Mouse (Mus musculus) heart, embryonic 13.5 days (tissue): ENCODE data around the gene Rcor2. TPM values are rescaled to one million over a fixed set of nuclear protein-coding genes. Genes with fewer than 3 reads are reported as not detected.

Experiments
- ATAC-seq: fragments of 200-750 bp; cut with Nextera tagmentation; 2 replicates; pipeline ENCODE4 v1.8.0; 2017; ENCODE audit warnings: moderate TSS enrichment; ENCODE audit not compliant: insufficient number of reproducible peaks, low FRiP score, low TSS enrichment; ENCODE audit errors: extremely low read depth
- H3K27ac ChIP-seq: fragments of 300-500 bp; sonication (generic); replicated peaks from 2 replicates; pipeline ENCODE4 v1.5.1; 2015; ENCODE audit warnings: moderate library complexity, mild to moderate bottlenecking, inconsistent platforms
- H3K27me3 ChIP-seq: fragments of 300-500 bp; sonication (generic); replicated peaks from 2 replicates; pipeline ENCODE4 v1.6.1; 2015; ENCODE audit warnings: mild to moderate bottlenecking, inconsistent platforms
- H3K36me3 ChIP-seq: fragments of 300-500 bp; sonication (generic); 2 replicates; pipeline ENCODE4 v1.6.1; 2015; ENCODE audit warnings: mild to moderate bottlenecking, inconsistent platforms
- H3K4me1 ChIP-seq: fragments of 300-500 bp; sonication (generic); 2 replicates; pipeline ENCODE4 v1.6.1; 2015; ENCODE audit warnings: inconsistent platforms
- H3K4me2 ChIP-seq: fragments of 300-500 bp; sonication (generic); 2 replicates; pipeline ENCODE4 v1.6.1; 2015; ENCODE audit warnings: inconsistent platforms, mild to moderate bottlenecking, moderate library complexity
- H3K4me3 ChIP-seq: fragments of 300-500 bp; sonication (generic); 2 replicates; pipeline ENCODE4 v1.5.1; 2015; ENCODE audit warnings: moderate library complexity, mild to moderate bottlenecking, inconsistent platforms
- H3K9ac ChIP-seq: fragments of 300-500 bp; sonication (generic); 2 replicates; pipeline ENCODE4 v1.6.1; 2015; ENCODE audit warnings: inconsistent platforms, mild to moderate bottlenecking, moderate library complexity
- H3K9me3 ChIP-seq: fragments of 300-500 bp; sonication (generic); 2 replicates; pipeline ENCODE4 v1.6.1; 2016; ENCODE audit warnings: inconsistent platforms
- WGBS: fragments of 180-500 bp; shearing (Covaris S2); methylation state at CpG from one replicate; pipeline ENCODE4 v1.1.7; 2015; ENCODE audit warnings: mixed read lengths; 5-methylcytosine and 5-hydroxymethylcytosine counted together
- polyA plus RNA-seq: library from polyadenylated mRNA; unstranded; fragments of >200 nt; fragmentation: Nextera tagmentation; extraction: Ambion mirVana; gene quantifications from 2 replicates; pipeline ENCODE4 v1.2.1, GENCODE M21; 2015

Gene Rcor2
- polyA plus RNA-seq, 1 experiment from 2014 or later: 12.7 TPM

GRCm38 (mm10) chr19:7236742-7237141 is 30.4 kb upstream of the Rcor2 start:
- Histone ChIP-seq H3K36me3 (peaks cover 68% of the 10 kb centered on the region), H3K9ac (no peak overlapping the region)
- 77% methylated on average over 4 of the region's 4 CpGs for WGBS

GRCm38 (mm10) chr19:7239574-7239973 is 27.6 kb upstream of the Rcor2 start:
- Histone ChIP-seq H3K36me3 (peaks cover 40% of the 10 kb centered on the region), H3K9me3 (no peaks in the 10 kb centered on the region), H3K4me2 (peak overlapping the region; percentile 91), H3K27me3 (no peaks in the 10 kb centered on the region), H3K9ac (peak overlapping the region; percentile 96), H3K27ac (peak overlapping the region; percentile 90; the same call in 1 of the 2 replicates), H3K4me3 (peak overlapping the region; percentile 65), H3K4me1 (peaks cover 27% of the 10 kb centered on the region)
- 84% methylated on average over 3 of the region's 3 CpGs for WGBS
- no peak for ATAC-seq

More at GRCm38 (mm10) chr19:7236742-7237141, 30.4 kb upstream of the Rcor2 start:
- no peak overlapping the region for H3K27ac ChIP-seq
- H3K4me2 ChIP-seq: no peak overlapping the region
- peaks cover 27% of the 10 kb centered on the region for H3K4me1 ChIP-seq
- H3K27me3 ChIP-seq: no peaks in the 10 kb centered on the region
- no peak overlapping the region for H3K4me3 ChIP-seq
- ATAC-seq: no peak
- no peaks in the 10 kb centered on the region for H3K9me3 ChIP-seq

- peak overlapping the region; percentile 90 for H3K27ac ChIP-seq
- H3K9ac ChIP-seq: peak overlapping the region; percentile 96
- H3K4me3 ChIP-seq: peak overlapping the region; percentile 65
- H3K9me3 ChIP-seq: no peaks in the 10 kb centered on the region
- peaks cover 27% of the 10 kb centered on the region for H3K4me1 ChIP-seq
- no peaks in the 10 kb centered on the region for H3K27me3 ChIP-seq
- H3K36me3 ChIP-seq: peaks cover 37% of the 10 kb centered on the region
- no peak for ATAC-seq
- H3K4me2 ChIP-seq: peak overlapping the region; percentile 91
- 2% methylated on average over 13 of the region's 13 CpGs for WGBS
Measured at GRCm38 (mm10) chr19:7240291-7240690, 26.8 kb upstream of the Rcor2 start.

GRCm38 (mm10) chr19:7240782-7241690 is 26.1 kb upstream of the Rcor2 start, which contains the start of gene Naa40:
Gene Naa40, minus strand, starts transcription at chr19:7241183.
- Histone ChIP-seq H3K4me2 (peak within 1 kb of the TSS; percentile 91), H3K4me3 (peak within 1 kb of the TSS; percentile 65), H3K9me3 (no peaks in the 10 kb centered on the region), H3K27ac (peak within 1 kb of the TSS; percentile 90), H3K4me1 (peaks cover 27% of the 10 kb centered on the region), H3K9ac (peak within 1 kb of the TSS; percentile 96), H3K36me3 (peaks cover 30% of the 10 kb centered on the region), H3K27me3 (no peaks in the 10 kb centered on the region)
- under 1% methylated on average over 80 of the region's 80 CpGs for whole genome bisulfite sequencing
- peak; percentile 92 for ATAC-seq

- WGBS: 65% methylated on average over 3 of the region's 3 CpGs
- Histone ChIP-seq H3K4me2 (no peak overlapping the region), H3K36me3 (no peaks in the 10 kb centered on the region), H3K9ac (no peak overlapping the region), H3K9me3 (no peaks in the 10 kb centered on the region), H3K4me3 (no peak overlapping the region), H3K27me3 (no peaks in the 10 kb centered on the region), H3K4me1 (peaks cover 3% of the 10 kb centered on the region), H3K27ac (no peak overlapping the region)
- no peak for ATAC-seq
Measured at GRCm38 (mm10) chr19:7246021-7246420, 21.1 kb upstream of the Rcor2 start.

- Histone ChIP-seq H3K27ac (no peak overlapping the region), H3K27me3 (no peaks in the 10 kb centered on the region), H3K9ac (no peak overlapping the region), H3K4me2 (no peak overlapping the region), H3K9me3 (peaks cover 7% of the 10 kb centered on the region; the same call in 1 of the 2 replicates), H3K4me1 (no peaks in the 10 kb centered on the region), H3K36me3 (no peaks in the 10 kb centered on the region), H3K4me3 (no peak overlapping the region)
- WGBS: 72% methylated on average over 5 of the region's 5 CpGs
- no peak for ATAC-seq
Measured at GRCm38 (mm10) chr19:7257881-7258280, 9.2 kb upstream of the Rcor2 start.

GRCm38 (mm10) chr19:7261476-7261875 is 5.6 kb upstream of the Rcor2 start:
- Histone ChIP-seq H3K9ac (no peak overlapping the region), H3K27me3 (no peaks in the 10 kb centered on the region), H3K4me2 (no peak overlapping the region), H3K4me1 (peaks cover 27% of the 10 kb centered on the region), H3K4me3 (no peak overlapping the region), H3K27ac (no peak overlapping the region), H3K36me3 (no peaks in the 10 kb centered on the region), H3K9me3 (peaks cover 7% of the 10 kb centered on the region; the same call in 1 of the 2 replicates)
- 79% methylated on average over 1 of the region's 1 CpGs for WGBS
- no peak for ATAC-seq

GRCm38 (mm10) chr19:7261964-7262363 is 5.2 kb upstream of the Rcor2 start:
- ATAC-seq: no peak
- Histone ChIP-seq H3K4me3 (no peak overlapping the region), H3K27ac (no peak overlapping the region), H3K4me2 (no peak overlapping the region), H3K9me3 (peaks cover 7% of the 10 kb centered on the region; the same call in 1 of the 2 replicates), H3K4me1 (peaks cover 31% of the 10 kb centered on the region), H3K27me3 (no peaks in the 10 kb centered on the region), H3K36me3 (no peaks in the 10 kb centered on the region), H3K9ac (no peak overlapping the region)
- 85% methylated on average over 3 of the region's 3 CpGs for WGBS

GRCm38 (mm10) chr19:7262592-7262991 is 4.5 kb upstream of the Rcor2 start:
- no peaks in the 10 kb centered on the region for H3K27me3 ChIP-seq
- no peak overlapping the region for H3K4me2 ChIP-seq
- H3K27ac ChIP-seq: no peak overlapping the region
- H3K9me3 ChIP-seq: peaks cover 7% of the 10 kb centered on the region; the same call in 1 of the 2 replicates
- WGBS: 76% methylated on average over 1 of the region's 1 CpGs
- ATAC-seq: no peak
- no peaks in the 10 kb centered on the region for H3K36me3 ChIP-seq
- peaks cover 38% of the 10 kb centered on the region for H3K4me1 ChIP-seq
- H3K4me3 ChIP-seq: no peak overlapping the region
- H3K9ac ChIP-seq: no peak overlapping the region

- H3K36me3 ChIP-seq: no peaks in the 10 kb centered on the region
- peak overlapping the region; percentile 72 for H3K9ac ChIP-seq
- H3K27ac ChIP-seq: peak overlapping the region; percentile 97
- 17% methylated on average over 9 of the region's 9 CpGs for WGBS
- ATAC-seq: no peak
- no peaks in the 10 kb centered on the region for H3K27me3 ChIP-seq
- H3K9me3 ChIP-seq: peaks cover 7% of the 10 kb centered on the region; the same call in 1 of the 2 replicates
- peak overlapping the region; percentile 1; the same call in 1 of the 2 replicates for H3K4me3 ChIP-seq
- H3K4me2 ChIP-seq: peak overlapping the region; percentile 32
- H3K4me1 ChIP-seq: peaks cover 45% of the 10 kb centered on the region
Measured at GRCm38 (mm10) chr19:7264088-7264765, 2.9 kb upstream of the Rcor2 start.

GRCm38 (mm10) chr19:7264766-7265331 is 2.3 kb upstream of the Rcor2 start:
- WGBS: 20% methylated on average over 6 of the region's 6 CpGs

More at GRCm38 (mm10) chr19:7264766-7265331, 2.3 kb upstream of the Rcor2 start:
- Histone ChIP-seq H3K9me3 (peaks cover 7% of the 10 kb centered on the region; the same call in 1 of the 2 replicates), H3K27me3 (no peaks in the 10 kb centered on the region), H3K27ac (peak overlapping the region; percentile 97), H3K36me3 (no peaks in the 10 kb centered on the region), H3K4me1 (peaks cover 51% of the 10 kb centered on the region), H3K4me3 (peak overlapping the region; percentile 1; the same call in 1 of the 2 replicates), H3K4me2 (peak overlapping the region; percentile 32), H3K9ac (peak overlapping the region; percentile 72)
- no peak for ATAC-seq
